Mouse (Mus musculus): ENCODE data around the gene Tcte2.

Tcte2 gene

GRCm38 (mm10) chr17:13744824-13745223 lies 16.8 kb downstream of the Tcte2 start:
- no peak for DNase-seq

GRCm38 (mm10) chr17:13744219-13744618 lies 17.4 kb downstream of the Tcte2 start:
- no peak for DNase-seq

GRCm38 (mm10) chr17:13743709-13744079 lies 17.9 kb downstream of the Tcte2 start:
- no peak for DNase-seq

GRCm38 (mm10) chr17:13742941-13743708 lies 18.5 kb downstream of the Tcte2 start:
- DNase-seq = no peak

- DNase-seq = no peak
Observed at GRCm38 (mm10) chr17:13742334-13742733, 19.3 kb downstream of the Tcte2 start.

GRCm38 (mm10) chr17:13741611-13742010 lies 20.0 kb downstream of the Tcte2 start:
- DNase-seq = no peak

- no peak for DNase-seq
Observed at GRCm38 (mm10) chr17:13740796-13741195, 20.8 kb downstream of the Tcte2 start.

GRCm38 (mm10) chr17:13739981-13740380 lies 21.6 kb downstream of the Tcte2 start:
- DNase-seq = no peak

GRCm38 (mm10) chr17:13738916-13739315 lies 22.7 kb downstream of the Tcte2 start:
- DNase-seq = no peak

- no peak for DNase-seq
Observed at GRCm38 (mm10) chr17:13738121-13738776, 23.4 kb downstream of the Tcte2 start.

- no peak for DNase-seq
Observed at GRCm38 (mm10) chr17:13737336-13737735, 24.3 kb downstream of the Tcte2 start.

- DNase-seq = no peak
Observed at GRCm38 (mm10) chr17:13735803-13736282, 25.8 kb downstream of the Tcte2 start.

- no peak for DNase-seq
Observed at GRCm38 (mm10) chr17:13735057-13735456, 26.6 kb downstream of the Tcte2 start.

- DNase-seq = no peak
Observed at GRCm38 (mm10) chr17:13733971-13734370, 27.7 kb downstream of the Tcte2 start.

GRCm38 (mm10) chr17:13732685-13733084 lies 28.9 kb downstream of the Tcte2 start:
- no peak for DNase-seq

- no peak for DNase-seq
Observed at GRCm38 (mm10) chr17:13731727-13732112, 29.9 kb downstream of the Tcte2 start.

- DNase-seq = no peak
Observed at GRCm38 (mm10) chr17:13730980-13731726, 30.5 kb downstream of the Tcte2 start.

- DNase-seq = no peak
Observed at GRCm38 (mm10) chr17:13726832-13727355, 34.7 kb downstream of the Tcte2 start.

- no peak for DNase-seq
Observed at GRCm38 (mm10) chr17:13725004-13725550, 36.5 kb downstream of the Tcte2 start.

GRCm38 (mm10) chr17:13722434-13722833 lies 39.2 kb downstream of the Tcte2 start:
- no peak for DNase-seq

- DNase-seq = no peak
Observed at GRCm38 (mm10) chr17:13721372-13721771, 40.3 kb downstream of the Tcte2 start.

- no peak for DNase-seq
Observed at GRCm38 (mm10) chr17:13720187-13720586, 41.4 kb downstream of the Tcte2 start.

- no peak for DNase-seq
Observed at GRCm38 (mm10) chr17:13717428-13717827, 44.2 kb downstream of the Tcte2 start.

Measured in thymus, adult 18-20 months (tissue).